Mouse (Mus musculus) adrenal gland, postnatal 0 days (tissue): ENCODE measurements around the gene Tpbgl. TPM values are rescaled to one million over a fixed set of nuclear protein-coding genes. Genes with fewer than 3 reads are reported as not detected.

ENCODE experiments used
- polyA plus RNA-seq: library from polyadenylated mRNA; unstranded; fragments of >200 nt; fragmentation: Nextera tagmentation; extraction: Ambion mirVana; gene quantifications from 2 replicates; pipeline ENCODE4 v1.2.1, GENCODE M21; 2015

Tpbgl gene
- 6.2 and 10.0 TPM in 2 replicates for polyA plus RNA-seq

DNA sequence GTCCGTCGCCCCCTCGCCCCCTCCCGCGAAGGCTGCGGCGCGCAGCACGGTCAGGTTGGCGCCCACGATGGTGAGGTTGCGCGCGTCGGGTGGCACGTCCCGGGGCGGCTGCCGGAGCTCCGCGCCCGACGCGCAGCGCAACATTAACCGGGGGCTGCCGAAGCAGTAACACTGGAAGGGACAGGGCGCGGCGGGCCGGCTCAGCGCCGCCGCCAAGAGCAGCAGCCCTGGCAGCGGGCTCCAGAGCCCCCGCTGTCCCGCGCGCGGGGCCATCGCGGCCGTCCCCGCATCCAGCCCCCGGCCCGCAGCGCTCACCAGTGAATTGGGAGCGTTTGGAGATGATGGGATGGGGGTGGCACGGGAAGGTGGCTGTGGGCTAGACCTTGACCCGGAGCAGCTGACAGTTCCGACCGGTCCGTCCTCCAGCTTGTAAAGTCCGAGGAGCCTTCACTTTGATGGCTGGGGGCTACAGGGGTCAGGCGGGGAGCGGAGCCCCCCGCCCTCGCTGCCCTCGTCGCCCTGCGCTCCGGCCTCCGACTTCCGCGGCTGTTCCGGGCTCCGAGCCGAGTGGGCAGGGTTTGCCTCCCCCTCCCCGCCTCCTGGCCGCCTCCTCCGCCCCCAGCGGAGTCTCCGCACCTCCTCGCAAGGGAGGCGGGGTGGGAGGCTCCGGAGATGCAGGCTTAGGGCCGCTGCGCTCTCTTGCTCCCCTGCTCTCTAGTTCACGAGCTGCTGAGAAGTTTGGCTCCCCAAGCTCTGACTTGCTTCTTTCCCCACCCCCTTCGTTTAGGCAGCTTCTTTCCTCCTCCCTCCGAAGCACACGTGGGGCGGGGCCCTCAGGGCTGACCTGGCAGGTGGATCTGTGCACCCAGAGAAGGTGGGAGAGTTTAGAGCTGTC is at the start of gene Tpbgl:
TSS of gene Tpbgl (minus strand) at position 728 of the 895 bp plus-strand sequence.

Other genes starting within 250 kb of the Tpbgl start
- 12.0 and 13.7 TPM in 2 replicates for gene Gdpd5, start 245.7 kb downstream of the Tpbgl start, polyA plus RNA-seq
- 1.6 and 1.8 TPM in 2 replicates for gene Klhl35, start 161.1 kb downstream of the Tpbgl start, polyA plus RNA-seq
- gene Rps3, start 143.4 kb downstream of the Tpbgl start, polyA plus RNA-seq: 841 and 1,411 TPM in 2 replicates
- gene Arrb1, start 91.6 kb downstream of the Tpbgl start, polyA plus RNA-seq: 4.9 and 5.6 TPM in 2 replicates
- gene Slco2b1, start 84.2 kb upstream of the Tpbgl start, polyA plus RNA-seq: 6.2 and 6.9 TPM in 2 replicates
- gene Olfr520, start 103.2 kb upstream of the Tpbgl start, polyA plus RNA-seq: not detected in 2 replicates
- not detected in 2 replicates for gene Olfr521, start 136.4 kb upstream of the Tpbgl start, polyA plus RNA-seq
- 3.0 and 4.3 TPM in 2 replicates for gene Neu3, start 201.3 kb upstream of the Tpbgl start, polyA plus RNA-seq
- 1.8 and 4.6 TPM in 2 replicates for gene Xrra1, start 232.0 kb upstream of the Tpbgl start, polyA plus RNA-seq
- 336 and 378 TPM in 2 replicates for gene Spcs2, start 236.4 kb upstream of the Tpbgl start, polyA plus RNA-seq